Mouse (Mus musculus) mouse trophoblast stem cell (cell line): ENCODE data around the gene Obp1a.

Source experiments
- in situ Hi-C, 2 experiments: fragments of 300-500 bp; cut with MseI, MboI; formaldehyde crosslinking; loops; 2 replicates in 1 of 2; 3 replicates in 1 of 2; pipeline ENCODE4 v1.15.1; 2025

Gene Obp1a

GRCm38 (mm10) chrX:78091274-78091673 is at the start of gene Obp1a:
Obp1a (minus strand) TSS chrX:78091374.
- in situ Hi-C loops: no loop called here

DNA sequence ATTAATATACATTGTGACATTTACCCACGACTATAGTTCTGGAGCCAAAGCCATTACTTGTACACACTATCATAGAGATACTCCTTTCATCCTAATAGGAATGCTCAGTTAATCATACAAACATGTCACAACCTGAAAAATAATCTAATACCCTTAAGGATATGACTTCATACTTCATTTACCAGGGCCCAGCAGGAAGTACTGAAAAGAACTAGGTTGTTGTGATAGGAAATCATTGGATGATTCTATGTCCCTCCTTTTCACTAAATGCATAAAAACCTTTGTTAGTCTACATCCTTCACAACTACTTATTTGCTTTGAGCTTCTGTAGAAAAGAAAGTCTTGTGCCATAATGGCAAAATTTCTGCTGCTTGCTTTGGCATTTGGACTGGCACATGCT is 34.0 kb upstream of the Obp1a start, which contains the start of gene Gm5938:
TSS of gene Gm5938 (plus strand) at position 301 of the 400 bp plus-strand sequence.
- in situ Hi-C loops: loop anchor here in 1 of 2 experiments (25.0 kb wide), 1 partner anchor 112 kb away; the partner anchor contains the start of gene Gm14743
